Mouse (Mus musculus): ENCODE results near the gene Spo11. TPM values are rescaled to one million over a fixed set of nuclear protein-coding genes. Genes with fewer than 3 reads are reported as not detected.
A peak's percentile ranks its signal among the peaks of the same experiment; 100 is the strongest.

Gene Spo11
- total RNA-seq, 2 experiments from 2014 or later, result not detected

DNA sequence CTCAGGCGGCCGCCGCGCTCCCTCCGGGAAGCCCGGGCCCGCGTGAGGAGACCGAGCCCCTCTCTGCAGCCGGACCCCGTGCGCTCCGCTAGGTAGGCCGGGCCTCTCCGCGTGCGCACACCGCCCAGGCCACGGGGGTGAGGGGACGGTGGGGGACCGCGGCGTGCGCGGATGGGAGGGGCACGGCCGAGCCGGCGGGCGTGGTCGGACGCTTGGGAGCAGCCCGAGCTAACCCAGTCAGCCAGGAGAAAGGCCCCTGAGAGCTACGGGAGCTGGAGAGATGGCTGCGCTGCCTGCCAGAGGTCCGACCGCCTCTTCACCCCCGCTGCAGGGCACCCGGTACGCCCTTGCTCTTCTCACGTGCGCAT is 22.8 kb downstream of the Spo11 start:
- no peak for DNase-seq (ENCODE audit: extremely low spot score in 1 of 2, low spot score in 1 of 2)

DNA sequence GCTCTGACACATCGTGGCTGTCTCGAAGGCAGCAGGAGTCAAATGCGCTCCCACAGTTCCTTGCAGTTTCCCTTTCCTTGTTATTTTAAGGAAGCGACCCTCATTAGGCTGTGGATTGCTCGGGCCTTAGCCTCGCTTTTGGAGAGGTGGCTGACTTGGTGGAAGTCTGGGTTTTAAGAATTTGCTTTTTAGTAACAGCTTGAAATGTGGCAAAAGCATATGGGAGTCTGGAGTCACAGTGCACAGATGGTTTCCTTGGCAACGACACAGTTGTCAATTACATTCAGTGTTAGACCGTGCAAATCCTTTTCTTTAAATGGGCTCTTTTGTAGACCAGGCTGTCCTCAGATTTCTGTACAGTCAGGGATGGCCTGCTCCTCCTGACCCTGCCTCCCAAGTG is 23.4 kb downstream of the Spo11 start:
- no peak for DNase-seq (ENCODE audit: extremely low spot score in 1 of 2, low spot score in 1 of 2)

DNA sequence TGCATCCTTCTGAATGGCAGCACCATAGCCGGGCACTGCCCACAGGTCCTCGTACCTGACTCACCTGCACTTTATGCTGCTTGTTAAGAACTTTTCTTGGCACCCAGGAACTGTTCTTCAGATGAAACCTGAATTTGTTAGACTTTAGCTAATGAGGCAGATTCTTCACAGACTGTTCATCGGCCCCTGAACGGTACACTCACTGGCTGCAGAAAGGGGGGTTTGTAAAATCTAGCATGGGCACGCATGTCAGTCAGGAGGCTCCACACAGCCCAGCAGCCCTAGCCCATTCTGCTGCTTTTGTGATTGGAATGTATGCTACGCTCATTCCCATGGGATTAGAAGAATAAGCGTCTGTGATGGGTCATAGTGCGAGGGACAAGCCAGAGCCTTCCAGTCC is 26.2 kb downstream of the Spo11 start:
- DNase-seq (ENCODE audit: extremely low spot score in 1 of 2, low spot score in 1 of 2), result no peak

DNA sequence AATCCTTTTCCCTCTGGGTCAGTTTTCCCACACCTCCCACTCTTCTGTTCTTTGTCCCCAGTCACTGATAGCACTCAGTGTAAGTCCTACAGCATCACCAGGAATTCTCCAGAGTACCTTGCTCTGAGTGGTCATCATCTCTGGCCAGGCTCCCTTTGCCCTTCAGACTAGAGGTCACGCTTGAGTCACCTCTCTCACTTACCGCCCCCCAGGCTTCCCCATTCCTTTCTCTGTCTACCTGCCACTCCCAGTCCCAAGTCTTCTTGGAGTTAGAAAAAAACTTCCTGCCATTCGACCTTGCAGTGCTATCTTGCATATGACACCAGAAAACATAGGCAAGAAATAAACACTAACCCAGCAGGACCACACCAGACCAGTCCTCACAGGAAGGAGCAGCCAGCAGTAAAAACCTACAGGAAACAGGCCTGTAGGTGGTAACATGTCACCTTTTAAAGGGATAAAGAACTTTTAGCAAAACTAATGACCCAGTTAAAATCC is 32.8 kb downstream of the Spo11 start:
- no peak for DNase-seq (ENCODE audit: extremely low spot score in 1 of 2, low spot score in 1 of 2)

DNA sequence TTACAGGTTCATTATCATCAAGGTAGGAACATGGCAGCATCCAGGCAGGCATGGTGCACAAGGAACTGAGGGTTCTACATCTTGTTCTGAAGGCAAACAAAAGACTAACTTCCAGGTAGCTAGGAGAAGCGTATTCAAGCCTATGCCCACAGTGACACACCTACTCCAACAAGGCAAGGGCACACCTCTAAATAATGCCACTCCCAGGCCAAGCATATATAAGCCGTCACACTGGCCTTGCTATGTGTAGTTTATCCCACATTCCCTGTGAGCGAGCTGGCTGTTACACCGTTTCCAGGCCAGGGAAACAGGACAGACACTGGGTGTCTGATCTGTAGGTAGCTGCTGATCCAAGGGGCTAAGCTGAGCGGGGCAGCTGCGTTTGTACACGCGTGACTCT is 33.9 kb downstream of the Spo11 start:
- DNase-seq (ENCODE audit: extremely low spot score in 1 of 2, low spot score in 1 of 2), result no peak

DNA sequence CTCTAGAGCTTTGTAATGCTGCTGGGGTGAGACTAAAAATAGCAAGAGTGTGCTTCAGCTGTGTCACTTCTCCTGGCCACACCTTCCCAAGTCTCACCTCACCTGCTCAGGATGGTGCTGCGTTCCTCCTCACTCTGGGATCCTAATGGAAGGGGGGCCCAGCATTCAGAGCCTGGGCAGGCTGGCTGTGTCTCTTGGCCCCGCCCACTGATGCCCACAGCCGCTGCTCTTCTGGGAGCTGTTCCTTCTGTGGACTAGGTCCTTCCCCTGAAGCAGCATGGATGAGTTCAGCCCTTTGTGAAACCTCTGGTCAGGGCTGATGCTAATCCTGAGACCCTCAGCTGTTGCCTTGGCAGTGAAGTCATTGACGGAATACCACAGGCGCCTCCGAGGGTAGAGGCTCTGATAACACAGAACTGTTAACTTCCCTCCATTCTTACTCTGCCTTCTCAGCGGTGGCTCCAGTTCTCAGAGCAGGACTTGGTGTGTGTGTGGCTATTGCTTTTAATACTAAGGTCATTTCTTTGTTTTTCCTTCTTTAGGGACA is 37.3 kb downstream of the Spo11 start:
- no peak for DNase-seq (ENCODE audit: extremely low spot score in 1 of 2, low spot score in 1 of 2)

DNA sequence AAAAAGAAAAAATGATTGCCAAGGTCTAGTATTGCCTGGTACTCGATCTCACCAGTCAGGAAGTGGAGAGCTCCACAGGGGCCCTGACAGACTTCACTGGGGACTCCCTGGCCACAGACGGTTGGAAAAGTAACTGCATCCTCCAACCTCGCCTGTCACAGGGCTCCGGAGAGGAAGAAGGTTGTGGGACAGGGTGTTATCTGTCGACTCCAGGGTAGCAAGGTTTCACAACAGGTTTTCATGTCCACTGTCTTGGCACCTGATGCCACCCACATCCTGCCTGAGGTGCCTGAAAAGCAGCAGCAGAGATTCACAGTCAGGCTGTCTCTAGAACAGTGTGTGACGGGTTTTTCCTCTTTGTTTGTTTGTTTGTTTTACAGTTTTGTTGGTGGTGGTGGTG is 40.4 kb downstream of the Spo11 start:
- DNase-seq (ENCODE audit: extremely low spot score in 1 of 2, low spot score in 1 of 2), result no peak

DNA sequence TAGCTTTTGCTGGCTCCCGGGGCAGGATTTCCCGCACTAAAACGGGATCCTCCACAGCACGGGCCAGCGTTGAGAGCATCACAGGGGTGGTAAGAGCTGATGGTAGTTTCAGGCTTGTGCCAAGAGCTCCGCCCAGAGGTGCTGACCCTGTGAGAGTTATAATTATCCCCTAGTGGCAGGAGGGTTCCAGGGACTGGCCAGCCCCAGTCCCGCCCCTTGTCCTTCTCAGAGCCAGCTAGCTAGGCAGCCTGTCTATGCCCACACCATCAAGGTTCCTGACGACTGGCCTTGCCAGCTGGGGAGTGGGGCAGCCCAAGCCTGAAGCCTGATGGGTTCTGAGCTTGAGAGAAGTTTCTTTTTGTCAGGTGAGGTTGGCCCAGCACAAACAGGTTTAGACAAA is 41.1 kb downstream of the Spo11 start:
- DNase-seq (ENCODE audit: extremely low spot score in 1 of 2, low spot score in 1 of 2), result no peak

DNA sequence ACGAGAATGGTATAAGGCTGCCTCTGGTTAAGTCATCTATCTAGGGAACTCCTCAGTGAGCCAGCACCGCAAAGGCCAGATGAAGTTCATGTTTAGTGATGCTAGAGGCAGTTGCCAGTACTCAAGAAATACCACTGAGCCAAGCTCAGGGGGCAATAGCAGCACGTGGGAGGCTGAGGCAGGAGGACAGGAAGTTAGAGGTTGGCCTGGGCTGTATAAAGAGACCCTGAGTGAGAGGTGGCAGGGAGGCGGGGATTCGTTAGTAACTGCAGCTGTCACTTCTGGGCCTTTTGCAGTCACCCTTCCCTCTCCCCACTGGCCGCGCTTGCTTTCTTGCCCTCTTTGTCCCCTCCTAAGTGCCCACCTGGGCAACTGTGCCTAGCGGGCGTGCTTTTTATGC is 41.8 kb downstream of the Spo11 start:
- no peak for DNase-seq (ENCODE audit: extremely low spot score in 1 of 2, low spot score in 1 of 2)

DNA sequence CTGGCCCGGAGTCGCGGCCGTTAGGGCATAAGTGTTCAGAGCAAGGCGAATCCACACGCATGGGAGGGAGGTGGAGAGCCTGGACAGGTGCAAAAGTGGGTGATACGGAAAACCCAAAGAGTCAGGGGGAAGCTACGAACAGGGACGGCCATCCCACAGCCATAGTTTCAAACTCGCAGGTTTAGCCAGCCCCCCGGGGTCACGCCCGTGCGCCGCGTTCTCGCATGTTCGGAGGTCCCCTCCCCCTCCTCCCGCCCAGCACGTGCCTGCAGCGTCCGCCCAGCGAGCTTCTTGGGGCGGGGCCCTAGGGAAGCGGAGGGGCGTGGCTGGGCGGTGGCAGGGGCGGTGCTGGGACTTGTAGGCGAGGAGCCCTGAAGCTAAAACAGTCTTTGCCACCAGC is 42.3 kb downstream of the Spo11 start:
- peak; percentile 60 to 66 for DNase-seq (ENCODE audit: extremely low spot score in 1 of 2, low spot score in 1 of 2)

DNA sequence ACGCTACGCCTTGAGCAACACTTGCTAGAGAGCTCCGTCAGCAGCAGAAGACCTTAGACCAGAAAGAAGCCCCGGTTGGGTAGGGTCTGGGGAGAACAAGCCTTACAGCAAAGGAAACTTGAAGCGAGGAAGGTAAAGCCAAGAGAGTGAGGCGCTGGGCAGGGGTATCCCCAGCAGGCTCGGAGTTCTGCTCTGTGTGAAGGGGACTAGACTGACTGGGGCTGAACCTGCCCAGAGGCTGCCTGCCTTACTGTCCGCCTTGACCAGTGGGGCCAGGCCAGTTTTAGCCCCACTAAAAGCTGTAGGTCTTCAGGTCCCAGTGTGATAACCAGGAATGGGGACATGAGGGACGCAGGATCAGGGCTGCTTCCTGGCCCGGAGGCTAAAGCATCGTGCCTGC is 42.9 kb downstream of the Spo11 start, which contains the start of gene Rbm38:
Gene Rbm38 (plus strand): TSS at position 69 of the 400 bp plus-strand sequence.
- no peak for DNase-seq (ENCODE audit: extremely low spot score in 1 of 2, low spot score in 1 of 2)

DNA sequence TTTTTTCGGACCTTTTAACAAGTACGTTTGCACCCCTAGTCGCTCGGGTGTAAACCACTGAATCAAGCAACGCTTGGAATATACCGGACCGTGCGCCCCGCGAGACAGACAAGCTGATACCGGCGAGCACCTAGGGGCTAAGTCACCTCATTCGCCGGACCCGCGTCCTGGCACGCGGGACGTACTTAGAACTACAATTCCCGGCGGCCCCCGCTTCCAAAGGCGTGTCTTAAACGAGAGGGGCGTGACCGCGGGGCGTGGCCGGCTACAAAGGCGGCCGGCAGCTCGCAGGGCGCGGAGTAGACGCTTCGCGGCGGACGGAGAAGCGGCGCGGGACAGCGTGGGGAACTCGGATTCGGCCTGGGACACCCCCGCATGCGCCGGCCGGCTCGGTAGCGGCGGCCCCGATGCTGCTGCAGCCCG is 44.1 kb downstream of the Spo11 start:
- peak; percentile 85 to 89 for DNase-seq (ENCODE audit: extremely low spot score in 1 of 2, low spot score in 1 of 2)

DNA sequence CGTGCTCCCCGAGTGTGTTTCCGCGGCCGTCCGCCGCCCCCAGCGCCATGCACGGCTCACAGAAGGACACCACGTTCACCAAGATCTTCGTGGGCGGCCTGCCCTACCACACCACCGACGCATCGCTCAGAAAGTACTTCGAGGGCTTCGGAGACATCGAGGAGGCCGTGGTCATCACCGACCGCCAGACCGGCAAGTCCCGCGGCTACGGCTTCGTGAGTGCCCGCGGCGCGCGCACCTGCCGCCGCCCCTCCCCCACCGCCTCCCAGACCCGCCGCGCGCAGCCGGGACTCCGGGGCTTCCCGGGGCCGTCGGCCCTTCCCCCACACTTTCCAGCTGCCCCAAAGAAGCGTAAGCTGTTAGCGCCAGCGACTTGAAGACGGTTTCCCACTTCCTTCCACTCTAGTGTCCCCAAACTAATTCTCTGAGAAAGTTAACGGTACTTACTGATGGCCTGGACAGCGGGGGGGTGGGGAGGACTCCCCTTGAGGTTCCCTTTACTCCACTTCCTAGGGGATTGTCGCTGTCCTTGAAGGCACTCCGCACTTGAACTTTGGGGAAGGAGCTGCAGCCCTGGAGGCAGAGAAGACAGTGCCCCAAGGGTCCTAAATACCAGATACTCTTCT is 44.7 kb downstream of the Spo11 start:
- DNase-seq (ENCODE audit: extremely low spot score in 1 of 2, low spot score in 1 of 2), result no peak

DNA sequence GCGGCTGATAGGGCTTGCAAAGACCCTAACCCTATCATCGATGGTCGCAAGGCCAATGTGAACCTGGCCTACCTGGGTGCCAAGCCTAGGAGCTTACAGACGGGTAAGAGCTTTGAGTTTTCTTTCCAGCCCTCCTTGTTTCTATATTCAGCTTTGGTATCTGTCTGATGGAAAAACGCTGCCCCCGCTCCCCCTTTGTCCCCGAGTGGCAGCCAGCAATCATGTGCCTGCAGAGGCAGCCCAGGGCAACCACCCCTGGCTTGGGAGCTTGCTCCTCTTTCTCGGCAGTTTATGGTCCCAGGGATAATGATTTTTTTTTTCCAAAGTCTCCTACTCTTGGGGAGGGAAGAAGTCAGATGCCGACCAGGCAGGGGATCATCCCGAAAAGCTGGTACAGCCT is 45.3 kb downstream of the Spo11 start:
- no peak for DNase-seq (ENCODE audit: extremely low spot score in 1 of 2, low spot score in 1 of 2)

DNA sequence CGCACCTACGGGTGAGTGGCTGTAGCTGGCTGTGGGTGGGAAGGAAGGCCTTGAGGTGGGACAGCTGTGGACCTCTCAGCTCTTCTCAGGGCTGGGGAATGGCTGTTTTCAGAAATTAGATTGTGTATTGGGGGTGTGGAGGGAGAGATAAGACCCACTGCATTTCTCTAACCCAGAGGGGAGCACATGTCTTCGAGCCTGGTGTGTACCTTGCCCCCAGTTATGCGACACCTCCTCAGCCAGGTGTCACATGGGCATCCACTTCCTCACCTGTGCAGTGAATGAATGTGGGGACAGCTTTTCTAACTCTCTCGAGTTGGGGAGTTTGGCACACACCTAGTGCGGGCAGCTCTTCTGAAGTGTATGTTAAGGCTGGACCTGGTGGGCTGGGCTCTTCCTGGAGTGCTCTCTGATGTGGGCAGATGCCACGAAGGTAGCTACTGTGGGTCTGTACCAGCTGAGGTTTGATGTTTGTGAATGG is 45.9 kb downstream of the Spo11 start:
- no peak for DNase-seq (ENCODE audit: extremely low spot score in 1 of 2, low spot score in 1 of 2)

DNA sequence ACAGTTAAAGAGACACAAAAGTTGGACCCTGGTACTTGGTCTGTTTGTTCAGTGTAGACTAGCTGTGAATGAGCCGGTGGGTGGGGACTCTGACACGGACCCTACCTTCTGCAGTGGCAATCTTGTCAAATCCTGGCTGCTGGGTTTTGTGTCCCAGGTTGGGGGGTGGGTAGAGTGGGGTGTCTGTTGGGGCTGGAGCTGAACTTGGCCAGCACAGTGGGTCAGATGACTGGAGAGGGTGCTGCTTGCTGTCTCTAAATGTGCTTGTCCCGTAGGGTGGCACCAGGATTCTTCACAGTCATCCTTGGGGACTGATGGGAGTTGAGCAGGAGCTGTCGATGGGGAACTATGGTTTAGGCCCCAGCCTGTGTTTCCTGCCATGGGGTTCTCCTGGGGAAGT is 46.5 kb downstream of the Spo11 start:
- no peak for DNase-seq (ENCODE audit: extremely low spot score in 1 of 2, low spot score in 1 of 2)

DNA sequence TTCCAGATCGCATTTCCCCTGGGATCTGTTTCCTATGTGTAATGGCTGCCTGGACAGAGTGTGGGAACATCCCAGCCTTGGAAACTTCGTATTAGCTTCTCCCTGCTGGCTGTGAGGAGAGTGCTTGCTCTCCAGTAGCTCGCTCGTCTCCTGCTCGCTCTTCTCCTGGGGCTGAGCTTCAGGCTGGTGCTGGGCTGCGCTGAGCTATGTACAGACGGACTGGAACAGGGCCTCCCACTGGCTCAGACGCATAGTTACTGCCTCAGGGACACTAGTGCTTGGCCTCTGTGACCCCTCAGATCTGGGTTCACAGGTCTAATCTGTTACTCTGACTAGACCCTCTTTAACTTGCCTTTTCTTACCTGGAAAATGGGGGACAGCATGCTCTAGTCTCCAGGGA is 46.9 kb downstream of the Spo11 start:
- no peak for DNase-seq (ENCODE audit: extremely low spot score in 1 of 2, low spot score in 1 of 2)

DNA sequence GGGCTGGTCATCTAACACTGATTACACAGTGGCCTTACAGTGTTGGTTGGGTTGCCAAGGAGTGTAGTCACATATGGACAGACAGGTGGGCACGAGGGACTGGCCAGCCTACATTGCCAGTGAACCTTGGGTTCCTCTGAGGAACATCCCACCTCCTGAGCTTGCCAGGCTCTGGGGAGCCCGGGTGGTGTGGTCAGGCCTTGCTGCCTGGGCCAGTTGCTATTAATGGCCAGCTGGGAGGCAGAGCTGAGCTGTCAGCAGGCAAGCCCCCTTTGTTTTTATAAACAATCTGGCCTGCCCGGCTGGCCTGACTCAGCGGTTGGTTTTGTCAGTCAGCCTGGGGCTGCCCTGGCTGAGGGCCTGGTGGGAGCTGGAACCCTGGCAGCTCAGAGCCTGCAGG is 47.4 kb downstream of the Spo11 start:
- no peak for DNase-seq (ENCODE audit: extremely low spot score in 1 of 2, low spot score in 1 of 2)

DNA sequence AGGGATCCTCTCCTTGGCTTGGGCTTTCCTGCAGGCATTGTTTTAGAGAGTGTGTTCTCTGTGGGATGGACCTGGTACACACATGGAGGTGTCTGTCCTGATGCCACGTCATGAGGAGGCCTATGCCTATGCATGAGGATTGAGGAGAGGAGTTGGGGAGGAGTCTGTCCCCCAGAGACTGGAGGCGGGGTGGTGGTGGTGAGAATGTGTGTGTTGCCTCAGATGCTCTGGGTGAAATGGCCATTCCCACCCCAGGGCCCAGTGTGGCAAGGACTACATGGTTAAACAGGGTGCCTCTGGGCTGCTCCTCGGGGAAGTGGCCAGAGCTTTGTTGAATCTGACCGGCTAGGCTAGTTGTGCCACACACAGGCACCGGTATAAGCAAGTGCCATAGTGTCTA is 48.8 kb downstream of the Spo11 start:
- DNase-seq (ENCODE audit: extremely low spot score in 1 of 2, low spot score in 1 of 2), result no peak

DNA sequence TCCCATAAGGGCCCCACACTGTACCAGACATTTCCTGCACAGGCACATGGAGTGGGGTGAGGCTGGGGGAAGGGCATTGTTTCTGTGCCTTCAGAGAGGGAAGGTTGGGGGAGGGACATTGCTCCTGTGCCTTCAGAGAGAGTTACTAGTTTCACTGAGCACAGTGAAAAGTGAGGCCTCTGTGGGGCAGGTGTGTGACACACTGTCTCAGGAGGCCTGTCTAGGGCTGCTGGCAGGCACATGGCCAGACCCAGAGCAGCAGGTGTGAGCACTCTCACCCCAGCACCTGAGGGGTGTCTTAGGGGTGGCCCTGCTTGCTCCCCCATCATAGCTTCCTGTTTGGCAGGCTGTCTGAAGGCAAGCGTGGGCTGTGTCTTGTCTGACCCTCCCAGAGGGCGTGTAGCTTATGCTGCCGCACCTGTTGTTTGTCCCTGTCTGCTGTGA is 49.2 kb downstream of the Spo11 start:
- DNase-seq (ENCODE audit: extremely low spot score in 1 of 2, low spot score in 1 of 2), result no peak

DNA sequence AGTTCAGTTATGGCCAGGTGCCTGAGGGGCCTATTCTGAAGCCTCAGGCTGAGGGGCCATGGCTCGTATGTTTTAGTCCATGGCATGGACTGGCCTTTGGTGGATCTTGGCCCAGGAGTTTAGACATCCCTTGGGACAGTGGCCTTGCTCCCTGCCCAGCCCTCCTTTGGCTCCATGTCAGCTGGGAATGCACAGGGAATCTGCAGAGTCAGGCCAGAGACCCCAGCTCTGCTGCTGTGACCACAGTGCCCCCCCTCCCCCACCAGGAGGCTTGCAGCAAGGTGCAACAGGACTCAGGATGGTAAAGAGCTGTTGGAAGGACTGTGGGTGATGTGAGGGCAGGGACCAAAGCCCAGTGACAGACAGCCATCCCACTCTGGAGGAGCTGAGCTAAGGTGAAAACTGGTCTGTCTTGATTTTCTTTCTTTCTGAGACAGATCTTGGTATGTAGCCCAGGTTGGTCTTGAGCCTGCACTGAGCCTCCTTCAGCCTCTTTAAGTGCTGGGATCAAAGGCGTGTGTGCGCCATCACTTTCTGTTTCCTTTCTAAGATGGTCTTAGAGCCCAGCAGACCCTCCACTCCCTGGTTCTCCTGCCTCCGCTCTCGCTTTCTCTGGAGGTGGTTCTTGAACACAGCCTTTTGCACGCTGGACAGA is 49.8 kb downstream of the Spo11 start:
- DNase-seq (ENCODE audit: extremely low spot score in 1 of 2, low spot score in 1 of 2), result no peak

Measured in layer of hippocampus, postnatal 25 days (tissue).